20 mouse cellular contexts compared by ENCODE assay signal in genomic region chr10:93402689-93403509, GRCm38 (mm10). TPM values are rescaled to one million over a fixed set of nuclear protein-coding genes. Genes with fewer than 3 reads are reported as not detected.
DNase-seq lines count a peak whose midpoint lies in the region; ATAC-seq and TF ChIP-seq lines count a peak whose summit lies in the region.
"Had no signal": no experiment of that assay in that cellular context is flagged by ENCODE, and none has a peak within 500 bp of the region (broad histone marks: within the 10 kb centered on the region; RNA-seq: fewer than 3 reads in every experiment).

No protein-coding gene starts in this region.

- no peaks in the 10 kb centered on the region for H3K36me3 ChIP-seq in C2C12 (ENCODE audit: control insufficient read depth, insufficient read depth)
- no peaks in the 10 kb centered on the region for H3K36me3 ChIP-seq in neural tube, embryonic 15.5 days
- H3K36me3 ChIP-seq: forebrain, embryonic 10.5 days; hindbrain, embryonic 12.5 days; intestine, embryonic 15.5 days had no signal

- H3K27me3 ChIP-seq in C2C12 (ENCODE audit: control insufficient read depth, insufficient read depth, insufficient read length) = no peaks in the 10 kb centered on the region
- no peaks in the 10 kb centered on the region for H3K27me3 ChIP-seq in neural tube, embryonic 15.5 days (replicated peaks)
- H3K27me3 ChIP-seq: hindbrain, embryonic 12.5 days; intestine, embryonic 15.5 days had no signal

- no peak overlapping the region for H3K9ac ChIP-seq in neural tube, embryonic 15.5 days (replicated peaks)
- H3K9ac ChIP-seq: hindbrain, embryonic 12.5 days; intestine, embryonic 15.5 days had no signal

- ATAC-seq in granulocyte monocyte progenitor cell, adult 5-6 weeks (replicated peaks; ENCODE audit: poor library complexity, severe bottlenecking) = peak; percentile 82
- 0 out of 2 replicates have a peak, but pooled peaks have one; percentile 56 for ATAC-seq in megakaryocyte-erythroid progenitor cell, adult 5-6 weeks (replicated peaks; ENCODE audit: low FRiP score, low TSS enrichment, poor library complexity, severe bottlenecking)
- ATAC-seq in neural tube, embryonic 15.5 days (ENCODE audit: low FRiP score) = no peak
- ATAC-seq: intestine, embryonic 15.5 days had no signal

- H3K4me3 ChIP-seq in C2C12 (ENCODE audit: insufficient read depth, poor library complexity, severe bottlenecking) = no peak overlapping the region
- no peak overlapping the region for H3K4me3 ChIP-seq in neural tube, embryonic 15.5 days (replicated peaks)
- H3K4me3 ChIP-seq: forebrain, embryonic 10.5 days; hindbrain, embryonic 12.5 days; intestine, embryonic 15.5 days had no signal

- 70% methylated on average over 5 of the region's 5 CpGs for WGBS in neural tube, embryonic 15.5 days

- DNase-seq in NIH3T3 (ENCODE audit: low read depth) = peak; percentile 39
- DNase-seq in thymus, postnatal 36 days = no peak
- no peak for DNase-seq in layer of hippocampus, postnatal 10 days (ENCODE audit: low spot score in 2 of 2)
- DNase-seq: adrenal gland, adult 2 months; B cell, adult 2 months; cerebellum, postnatal 10 days; embryo, embryonic 11 days; kidney, postnatal 36 days; lung, adult 18-20 months; lung, postnatal 14 days; thymus, postnatal 4 days had no signal

- no peak overlapping the region for H3K4me2 ChIP-seq in neural tube, embryonic 15.5 days
- H3K4me2 ChIP-seq: hindbrain, embryonic 12.5 days; intestine, embryonic 15.5 days; liver, embryonic 11.5 days; midbrain, embryonic 11.5 days had no signal

- H3ac ChIP-seq in C2C12 (ENCODE audit: control insufficient read depth, insufficient read length, low read depth) = no peak overlapping the region

- no peaks in the 10 kb centered on the region for H3K4me1 ChIP-seq in neural tube, embryonic 15.5 days
- H3K4me1 ChIP-seq: forebrain, embryonic 10.5 days; hindbrain, embryonic 12.5 days; intestine, embryonic 15.5 days had no signal

- H3K79me2 ChIP-seq in C2C12 (ENCODE audit: control insufficient read depth, insufficient read depth) = no peaks in the 10 kb centered on the region

- H3K9me3 ChIP-seq in neural tube, embryonic 15.5 days (replicated peaks) = no peaks in the 10 kb centered on the region
- H3K9me3 ChIP-seq: forebrain, embryonic 10.5 days; hindbrain, embryonic 12.5 days; intestine, embryonic 15.5 days had no signal

- TF ChIP-seq CTCF in C2C12 (IDR thresholded peaks at IDR 0.05; ENCODE audit: control insufficient read depth, insufficient read depth, insufficient read length) = no peak

- H3K27ac ChIP-seq in neural tube, embryonic 15.5 days (replicated peaks) = no peak overlapping the region
- H3K27ac ChIP-seq: forebrain, embryonic 10.5 days; hindbrain, embryonic 12.5 days; intestine, embryonic 15.5 days had no signal

- no peaks in the 10 kb centered on the region for H3K79me3 ChIP-seq in C2C12 (ENCODE audit: low read depth)

TF ChIP-seq in C2C12, 6 proteins besides CTCF, POLR2A, EP300 and RAD21:
- peak; percentile 69 for TF ChIP-seq CEBPB (IDR thresholded peaks at IDR 0.05; ENCODE audit: low read depth)
- no peak for TF ChIP-seq FOSL1 (IDR thresholded peaks at IDR 0.05; ENCODE audit: insufficient read depth, low read length, poor library complexity, severe bottlenecking)

RNA-seq across cellular contexts. Expression of gene Lta4h, which starts 50.3 kb away (rescaled TPM):
- 69.6 TPM for polyA plus RNA-seq in C2C12 (2012; fragmentation: generic; extraction: Trizol)
- total RNA-seq in granulocyte monocyte progenitor cell, adult 5-6 weeks (2014; fragmentation: Nextera tagmentation) = 753 and 1,014 TPM in 2 replicates
- 752 and 880 TPM in 2 replicates for total RNA-seq in granulocyte monocyte progenitor cell, adult 5-6 weeks (2017)
- total RNA-seq in megakaryocyte-erythroid progenitor cell, adult 5-6 weeks (2014; fragmentation: Nextera tagmentation) = 139 and 192 TPM in 2 replicates
- 133 and 138 TPM in 2 replicates for total RNA-seq in megakaryocyte-erythroid progenitor cell, adult 5-6 weeks (2017)
- 10 to 100 TPM; 60.9 to 67.9 TPM for total RNA-seq in layer of hippocampus, postnatal 10 days (2021)
- 79.3 and 129 TPM in 2 replicates for polyA plus RNA-seq in neural tube, embryonic 15.5 days (2015; fragmentation: Nextera tagmentation; extraction: Ambion mirVana)
